Mouse (Mus musculus): ENCODE data around the gene Sp110. TPM values are rescaled to one million over a fixed set of nuclear protein-coding genes. Genes with fewer than 3 reads are reported as not detected.
"Not testable (repeated sequence)": the region's sequence is repeated elsewhere in the genome, so short reads cannot be mapped to it uniquely, and the experiment has no call there.

Sp110 gene
- not detected for polyA plus RNA-seq (2012; fragmentation: generic; extraction: Trizol)

GRCm38 (mm10) chr1:85598271-85599012 is at the start of gene Sp110:
Sp110 (minus strand) TSS chr1:85598817.
- H3K36me3 ChIP-seq (ENCODE audit: control insufficient read depth, insufficient read depth); H3ac ChIP-seq (ENCODE audit: control insufficient read depth, insufficient read length); H3K27me3 ChIP-seq (ENCODE audit: control insufficient read depth, insufficient read depth, insufficient read length); H3K4me2 ChIP-seq (ENCODE audit: low read depth); H3K4me3 ChIP-seq; H3K79me2 ChIP-seq (ENCODE audit: control insufficient read depth, insufficient read depth): not testable (repeated sequence)

DNA sequence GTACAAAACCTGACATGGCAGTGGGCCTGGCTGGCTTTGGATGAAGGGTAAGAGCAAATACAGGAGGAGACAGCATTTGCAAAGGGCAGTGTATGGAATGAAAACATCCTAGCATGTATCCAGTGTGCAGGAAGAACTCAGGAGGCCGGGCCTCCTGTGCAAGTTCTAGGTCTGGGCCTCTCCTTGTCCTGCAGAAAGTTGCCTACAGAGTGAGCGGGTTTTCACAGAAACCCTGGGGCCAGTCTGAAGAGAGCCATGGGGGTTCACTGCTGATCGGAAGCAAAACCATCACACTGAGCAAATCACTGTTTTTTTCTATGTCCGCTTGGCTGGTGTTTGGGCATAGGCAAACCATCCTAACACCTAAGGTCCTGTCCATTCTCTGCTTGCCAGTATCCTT is 39.5 kb upstream of the Sp110 start:
- H3ac ChIP-seq (ENCODE audit: control insufficient read depth, insufficient read length); H3K4me2 ChIP-seq (ENCODE audit: low read depth); H3K4me3 ChIP-seq; H3K36me3 ChIP-seq (ENCODE audit: control insufficient read depth, insufficient read depth); H3K79me2 ChIP-seq (ENCODE audit: control insufficient read depth, insufficient read depth); H3K27me3 ChIP-seq (ENCODE audit: control insufficient read depth, insufficient read depth, insufficient read length): not testable (repeated sequence)

GRCm38 (mm10) chr1:85636936-85637335 is 38.3 kb upstream of the Sp110 start:
- H3K79me2 ChIP-seq (ENCODE audit: control insufficient read depth, insufficient read depth); H3K36me3 ChIP-seq (ENCODE audit: control insufficient read depth, insufficient read depth); H3ac ChIP-seq (ENCODE audit: control insufficient read depth, insufficient read length); H3K27me3 ChIP-seq (ENCODE audit: control insufficient read depth, insufficient read depth, insufficient read length); H3K4me2 ChIP-seq (ENCODE audit: low read depth); H3K4me3 ChIP-seq: not testable (repeated sequence)

- not testable (repeated sequence) for H3K79me2 ChIP-seq (ENCODE audit: control insufficient read depth, insufficient read depth); H3ac ChIP-seq (ENCODE audit: control insufficient read depth, insufficient read length); H3K36me3 ChIP-seq (ENCODE audit: control insufficient read depth, insufficient read depth); H3K4me2 ChIP-seq (ENCODE audit: low read depth); H3K27me3 ChIP-seq (ENCODE audit: control insufficient read depth, insufficient read depth, insufficient read length); H3K4me3 ChIP-seq
These were observed 20.1 kb upstream of the Sp110 start for GRCm38 (mm10) chr1:85618689-85619088.

- H3K79me2 ChIP-seq (ENCODE audit: control insufficient read depth, insufficient read depth); H3K36me3 ChIP-seq (ENCODE audit: control insufficient read depth, insufficient read depth); H3K4me2 ChIP-seq (ENCODE audit: low read depth); H3K4me3 ChIP-seq; H3ac ChIP-seq (ENCODE audit: control insufficient read depth, insufficient read length); H3K27me3 ChIP-seq (ENCODE audit: control insufficient read depth, insufficient read depth, insufficient read length): not testable (repeated sequence)
These were observed 18.5 kb upstream of the Sp110 start for GRCm38 (mm10) chr1:85617161-85617560.

DNA sequence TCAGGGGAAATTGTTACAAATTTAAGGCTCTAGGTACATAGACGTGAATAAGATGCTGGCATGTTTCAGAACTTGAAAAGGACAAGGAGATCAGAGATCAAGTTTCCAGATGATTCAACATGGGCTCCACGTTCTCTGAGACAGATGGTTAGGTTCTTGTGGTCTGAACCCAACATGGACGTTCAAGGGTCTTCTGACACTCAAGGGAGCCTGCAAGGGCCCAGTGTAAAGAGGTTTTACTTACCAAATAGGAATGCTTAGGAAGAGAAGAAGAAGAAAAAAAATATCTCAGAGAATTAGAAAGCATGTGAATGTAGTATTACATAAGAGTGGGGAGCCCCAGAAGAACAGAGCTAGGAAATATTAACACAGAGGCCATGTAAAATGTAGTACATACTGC is 17.2 kb upstream of the Sp110 start:
- not testable (repeated sequence) for H3K4me3 ChIP-seq; H3K27me3 ChIP-seq (ENCODE audit: control insufficient read depth, insufficient read depth, insufficient read length); H3K4me2 ChIP-seq (ENCODE audit: low read depth); H3K36me3 ChIP-seq (ENCODE audit: control insufficient read depth, insufficient read depth); H3K79me2 ChIP-seq (ENCODE audit: control insufficient read depth, insufficient read depth); H3ac ChIP-seq (ENCODE audit: control insufficient read depth, insufficient read length)

DNA sequence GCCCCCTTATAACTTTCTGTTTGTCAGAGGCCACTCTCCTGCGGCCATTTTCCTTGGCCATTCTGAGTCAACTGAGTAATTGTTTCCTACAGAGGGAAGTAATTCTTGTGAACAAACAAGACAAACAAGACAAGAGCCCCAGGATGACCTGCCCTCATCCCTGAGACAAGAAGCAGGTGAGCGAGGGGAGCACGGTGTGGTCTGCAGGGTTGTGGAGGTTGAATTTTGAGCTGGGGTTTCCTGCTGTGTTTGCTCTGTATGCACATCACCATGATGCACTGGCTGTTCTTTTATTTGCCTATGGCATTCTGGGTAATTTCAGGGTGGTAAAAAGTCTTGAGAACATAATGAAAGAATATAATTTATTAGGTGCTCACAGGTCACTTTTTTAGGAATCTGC is 16.5 kb upstream of the Sp110 start:
- H3ac ChIP-seq (ENCODE audit: control insufficient read depth, insufficient read length); H3K4me2 ChIP-seq (ENCODE audit: low read depth); H3K36me3 ChIP-seq (ENCODE audit: control insufficient read depth, insufficient read depth); H3K79me2 ChIP-seq (ENCODE audit: control insufficient read depth, insufficient read depth); H3K4me3 ChIP-seq; H3K27me3 ChIP-seq (ENCODE audit: control insufficient read depth, insufficient read depth, insufficient read length): not testable (repeated sequence)

DNA sequence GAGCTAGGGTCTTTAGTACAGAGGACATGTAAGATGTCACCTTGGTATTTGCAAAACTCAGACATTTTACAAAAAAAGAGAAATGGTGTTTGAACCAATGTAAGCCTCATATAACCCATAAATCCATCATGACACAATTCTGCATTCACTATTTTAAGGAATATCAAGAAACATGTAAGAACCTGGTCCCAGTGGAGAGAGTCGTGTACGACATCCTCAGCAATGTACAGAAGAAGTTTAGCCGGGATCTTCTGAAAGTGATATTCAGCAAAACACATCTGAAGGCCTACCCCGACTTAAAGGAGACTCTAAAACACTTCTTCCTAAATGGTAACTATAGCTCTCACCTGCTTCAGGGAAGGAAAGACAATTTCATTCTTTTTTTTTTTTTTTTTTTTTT is 12.0 kb upstream of the Sp110 start:
- not testable (repeated sequence) for H3K36me3 ChIP-seq (ENCODE audit: control insufficient read depth, insufficient read depth); H3K4me2 ChIP-seq (ENCODE audit: low read depth); H3ac ChIP-seq (ENCODE audit: control insufficient read depth, insufficient read length); H3K4me3 ChIP-seq; H3K79me2 ChIP-seq (ENCODE audit: control insufficient read depth, insufficient read depth); H3K27me3 ChIP-seq (ENCODE audit: control insufficient read depth, insufficient read depth, insufficient read length)

DNA sequence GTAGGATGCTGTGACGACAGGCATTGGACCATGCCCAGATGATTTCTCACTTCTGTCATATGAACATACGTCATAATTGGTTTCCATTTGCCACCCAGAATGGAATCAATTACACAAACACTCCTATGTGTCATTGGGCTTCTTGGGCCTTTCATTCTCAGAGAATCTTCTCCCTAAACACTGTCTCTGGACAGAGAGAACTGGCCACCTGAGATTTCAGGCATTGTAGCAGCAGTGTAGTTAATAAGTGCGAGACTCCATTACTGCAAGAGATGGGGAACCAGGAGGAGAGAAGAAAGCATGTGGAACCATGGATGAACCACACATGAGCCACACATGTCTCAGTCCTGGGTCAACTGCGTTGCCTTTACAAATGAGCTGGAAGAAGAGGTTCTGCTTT is 9.7 kb upstream of the Sp110 start:
- H3K27me3 ChIP-seq (ENCODE audit: control insufficient read depth, insufficient read depth, insufficient read length); H3K36me3 ChIP-seq (ENCODE audit: control insufficient read depth, insufficient read depth); H3ac ChIP-seq (ENCODE audit: control insufficient read depth, insufficient read length); H3K79me2 ChIP-seq (ENCODE audit: control insufficient read depth, insufficient read depth); H3K4me2 ChIP-seq (ENCODE audit: low read depth); H3K4me3 ChIP-seq: not testable (repeated sequence)

DNA sequence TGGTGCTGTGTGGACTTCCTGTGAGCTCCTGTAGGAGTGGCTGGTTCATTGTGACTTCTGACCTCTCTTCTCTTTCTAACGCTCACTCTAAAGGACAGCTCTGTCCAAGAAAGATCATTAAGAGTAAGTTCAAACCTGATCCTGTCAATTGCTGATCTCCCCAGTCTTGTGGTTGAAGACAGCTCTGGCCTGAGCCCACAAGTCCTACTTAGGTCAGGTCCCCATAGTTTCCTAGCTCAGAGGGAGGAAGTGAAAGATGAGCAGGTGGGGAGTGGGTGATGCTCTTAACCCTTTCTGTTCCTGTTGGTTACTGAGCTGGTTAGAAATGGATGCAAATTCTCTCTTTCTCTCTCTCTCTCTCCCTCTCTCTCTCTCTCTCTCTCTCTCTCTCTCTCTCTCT is 5.7 kb upstream of the Sp110 start:
- not testable (repeated sequence) for H3ac ChIP-seq (ENCODE audit: control insufficient read depth, insufficient read length)

DNA sequence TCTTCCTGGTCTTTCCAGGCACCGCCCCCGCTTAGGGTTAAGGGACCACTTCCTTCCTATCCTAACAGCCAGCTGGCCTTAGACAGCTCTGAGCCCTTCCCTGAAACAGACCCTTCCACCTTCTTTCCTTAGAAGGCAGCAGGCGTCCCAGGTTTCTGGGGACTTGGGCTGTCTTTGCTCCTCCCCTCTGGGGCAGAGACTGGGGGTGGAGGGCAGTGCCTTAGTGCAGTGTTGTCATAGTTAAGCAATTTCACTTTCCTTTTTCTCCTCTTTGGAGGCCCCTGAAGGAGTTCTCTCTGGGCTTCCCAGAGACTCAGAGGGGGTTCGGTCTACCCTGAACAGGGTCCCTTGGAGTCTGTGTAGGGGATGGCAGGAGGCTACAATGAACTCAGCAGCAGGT is 2.2 kb upstream of the Sp110 start:
- not testable (repeated sequence) for H3ac ChIP-seq (ENCODE audit: control insufficient read depth, insufficient read length); H3K4me2 ChIP-seq (ENCODE audit: low read depth); H3K79me2 ChIP-seq (ENCODE audit: control insufficient read depth, insufficient read depth); H3K4me3 ChIP-seq; H3K36me3 ChIP-seq (ENCODE audit: control insufficient read depth, insufficient read depth); H3K27me3 ChIP-seq (ENCODE audit: control insufficient read depth, insufficient read depth, insufficient read length)

More for the DNA sequence above, 5.7 kb upstream of the Sp110 start:
- H3K36me3 ChIP-seq (ENCODE audit: control insufficient read depth, insufficient read depth); H3K4me2 ChIP-seq (ENCODE audit: low read depth); H3K27me3 ChIP-seq (ENCODE audit: control insufficient read depth, insufficient read depth, insufficient read length); H3K4me3 ChIP-seq; H3K79me2 ChIP-seq (ENCODE audit: control insufficient read depth, insufficient read depth): not testable (repeated sequence)

DNA sequence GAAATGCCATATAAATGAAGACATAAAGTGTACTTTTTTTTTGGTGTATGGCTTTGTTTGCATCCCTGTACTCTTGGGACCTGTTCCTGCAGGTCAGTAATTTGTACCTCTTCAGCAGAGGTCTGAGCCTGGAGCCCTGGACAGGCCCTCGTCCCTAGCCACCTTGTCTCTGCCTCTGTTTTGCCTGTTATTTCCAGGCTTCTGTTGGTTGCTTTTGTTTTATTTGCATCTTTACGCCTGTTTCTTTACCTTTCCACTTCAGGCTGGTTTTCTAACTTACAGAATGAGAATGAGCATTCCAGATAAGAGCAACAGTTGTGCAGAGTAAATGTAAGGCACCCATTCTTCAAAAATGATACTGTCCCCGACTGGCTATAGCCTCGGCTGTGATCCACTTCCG is 1.5 kb upstream of the Sp110 start, which contains the start of gene Sp140:
TSS of gene Sp140 (plus strand) at position 301 of the 400 bp plus-strand sequence.
- H3K4me2 ChIP-seq (ENCODE audit: low read depth): not testable (repeated sequence)

GRCm38 (mm10) chr1:85592526-85592925 is 6.1 kb downstream of the Sp110 start:
- not testable (repeated sequence) for H3K36me3 ChIP-seq (ENCODE audit: control insufficient read depth, insufficient read depth); H3K4me2 ChIP-seq (ENCODE audit: low read depth); H3K27me3 ChIP-seq (ENCODE audit: control insufficient read depth, insufficient read depth, insufficient read length); H3K79me2 ChIP-seq (ENCODE audit: control insufficient read depth, insufficient read depth); H3ac ChIP-seq (ENCODE audit: control insufficient read depth, insufficient read length); H3K4me3 ChIP-seq

More for the DNA sequence above, 1.5 kb upstream of the Sp110 start, which contains the start of gene Sp140:
- H3K79me2 ChIP-seq (ENCODE audit: control insufficient read depth, insufficient read depth); H3K36me3 ChIP-seq (ENCODE audit: control insufficient read depth, insufficient read depth); H3ac ChIP-seq (ENCODE audit: control insufficient read depth, insufficient read length); H3K4me3 ChIP-seq; H3K27me3 ChIP-seq (ENCODE audit: control insufficient read depth, insufficient read depth, insufficient read length): not testable (repeated sequence)
